Mouse (Mus musculus): ENCODE measurements around the gene Olfr308. TPM values are rescaled to one million over a fixed set of nuclear protein-coding genes. Genes with fewer than 3 reads are reported as not detected.
"Not testable (repeated sequence)": the region's sequence is repeated elsewhere in the genome, so short reads cannot be mapped to it uniquely, and the experiment has no call there.

The Olfr308 gene
- not detected for polyA plus RNA-seq (2012; fragmentation: generic; extraction: Trizol)

DNA sequence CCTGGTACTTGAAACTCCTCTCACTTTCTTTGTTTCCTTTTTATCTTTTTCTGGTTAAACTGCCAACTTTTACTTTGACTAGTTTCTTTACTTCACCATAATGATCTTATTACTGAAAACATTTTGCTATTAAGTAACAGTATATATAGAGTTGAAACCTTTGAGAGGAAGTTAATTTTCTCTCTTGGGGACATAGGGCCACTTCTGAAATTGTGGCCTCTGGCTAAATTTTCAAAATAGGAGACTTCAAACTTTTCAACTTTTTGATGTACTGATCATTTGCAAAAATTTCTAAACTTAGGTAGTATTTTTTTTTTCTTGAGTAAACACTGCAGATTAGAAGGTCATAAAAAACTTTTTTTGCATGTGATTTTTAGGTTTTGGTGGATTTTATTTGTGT lies at the start of gene Olfr308:
TSS of gene Olfr308 (minus strand) at position 101 of the 400 bp plus-strand sequence.
- Histone ChIP-seq H3K36me3 (ENCODE audit: control insufficient read depth, insufficient read depth) (no peaks in the 10 kb centered on the region), H3K79me2 (ENCODE audit: control insufficient read depth, insufficient read depth) (no peaks in the 10 kb centered on the region), H3K4me3 (no peak within 1 kb of the TSS), H3ac (ENCODE audit: control insufficient read depth, insufficient read length) (no peak within 1 kb of the TSS), H3K4me2 (ENCODE audit: low read depth) (no peak within 1 kb of the TSS), H3K27me3 (ENCODE audit: control insufficient read depth, insufficient read depth, insufficient read length) (no peaks in the 10 kb centered on the region)
- no peak for TF ChIP-seq POLR2AphosphoS2 (IDR thresholded peaks at IDR 0.05; ENCODE audit: insufficient read length, low read depth)

DNA sequence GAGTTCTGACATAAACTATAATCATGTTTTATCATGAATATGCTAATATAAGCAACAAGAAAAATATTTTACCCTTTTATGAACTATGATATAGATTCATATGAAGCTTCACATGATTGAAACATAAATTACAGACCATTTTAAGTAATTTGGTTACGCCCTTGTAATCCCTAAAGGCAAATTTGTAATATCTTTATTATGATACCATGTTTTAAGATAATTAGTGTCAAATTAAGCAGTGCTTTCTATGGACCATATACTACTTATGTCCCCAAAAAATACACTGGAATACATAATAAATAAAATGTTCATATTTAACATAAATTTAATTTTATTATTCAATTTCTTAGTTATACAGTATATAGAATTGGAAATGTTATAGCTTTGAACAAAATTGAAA lies 41.4 kb upstream of the Olfr308 start, which contains the start of gene Olfr305:
TSS of gene Olfr305 (minus strand) at position 101 of the 400 bp plus-strand sequence.
- Histone ChIP-seq H3K36me3 (ENCODE audit: control insufficient read depth, insufficient read depth) (no peaks in the 10 kb centered on the region), H3ac (ENCODE audit: control insufficient read depth, insufficient read length) (no peak within 1 kb of the TSS), H3K4me2 (ENCODE audit: low read depth) (no peak within 1 kb of the TSS), H3K4me3 (no peak within 1 kb of the TSS), H3K27me3 (ENCODE audit: control insufficient read depth, insufficient read depth, insufficient read length) (no peaks in the 10 kb centered on the region), H3K79me2 (ENCODE audit: control insufficient read depth, insufficient read depth) (no peaks in the 10 kb centered on the region)
- TF ChIP-seq POLR2AphosphoS2 (IDR thresholded peaks at IDR 0.05; ENCODE audit: insufficient read length, low read depth), result no peak
- no peak for TF ChIP-seq TCF12 (IDR thresholded peaks at IDR 0.05; ENCODE audit: insufficient read depth, poor library complexity, severe bottlenecking)
- no peak for TF ChIP-seq USF1 (IDR thresholded peaks at IDR 0.05; ENCODE audit: low read depth)
- TF ChIP-seq MYOD1 (IDR thresholded peaks at IDR 0.05; ENCODE audit: control insufficient read depth in 1 of 3, insufficient read length in 2 of 3, low read depth in 2 of 3), result no peak
- TF ChIP-seq POLR2A (IDR thresholded peaks at IDR 0.05; ENCODE audit: insufficient read length, low read depth), result no peak
- no peak for TF ChIP-seq SRF (IDR thresholded peaks at IDR 0.05; ENCODE audit: control insufficient read depth, insufficient read length, low read depth)
- TF ChIP-seq CEBPB (IDR thresholded peaks at IDR 0.05; ENCODE audit: insufficient read depth, poor library complexity, severe bottlenecking), result no peak
- TF ChIP-seq MYOG (IDR thresholded peaks at IDR 0.05; ENCODE audit: control insufficient read depth in 1 of 3, insufficient read depth in 1 of 3, insufficient read length in 2 of 3, low read depth in 2 of 3), result no peak
- TF ChIP-seq MAX (IDR thresholded peaks at IDR 0.05; ENCODE audit: low read depth), result no peak
- TF ChIP-seq E2F4 (IDR thresholded peaks at IDR 0.05; ENCODE audit: insufficient read depth), result no peak
- no peak for TF ChIP-seq REST (IDR thresholded peaks at IDR 0.05; ENCODE audit: insufficient read depth, insufficient read length)
- no peak for TF ChIP-seq TCF3 (IDR thresholded peaks at IDR 0.05; ENCODE audit: insufficient read length, low read depth)

GRCm38 (mm10) chr7:86346296-86346695 lies 20.9 kb upstream of the Olfr308 start:
- not testable (repeated sequence) for H3K79me2 ChIP-seq (ENCODE audit: control insufficient read depth, insufficient read depth)

DNA sequence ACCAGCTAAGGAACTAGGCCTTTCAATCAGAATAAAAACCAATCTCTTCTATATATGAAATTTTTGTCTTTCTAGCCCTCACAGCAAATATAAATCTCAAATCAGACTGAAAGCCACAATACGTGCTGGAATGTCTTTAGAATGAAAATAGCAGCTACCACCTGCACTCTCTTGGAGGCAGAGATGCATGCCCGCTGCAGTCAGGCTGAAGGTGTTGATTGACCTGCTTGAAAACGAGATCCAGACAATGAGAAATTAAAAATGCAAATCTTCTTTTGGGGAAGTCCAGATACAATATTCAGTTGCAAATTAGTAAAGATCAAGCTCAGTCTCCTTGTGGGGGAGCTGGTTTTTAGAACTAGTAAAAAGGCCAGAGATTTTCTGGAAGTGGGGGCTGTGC lies 18.8 kb upstream of the Olfr308 start:
- Histone ChIP-seq H3K36me3 (ENCODE audit: control insufficient read depth, insufficient read depth) (no peaks in the 10 kb centered on the region), H3K4me3 (no peak overlapping the region), H3K79me2 (ENCODE audit: control insufficient read depth, insufficient read depth) (no peaks in the 10 kb centered on the region), H3K4me2 (ENCODE audit: low read depth) (no peak overlapping the region), H3ac (ENCODE audit: control insufficient read depth, insufficient read length) (no peak overlapping the region), H3K27me3 (ENCODE audit: control insufficient read depth, insufficient read depth, insufficient read length) (no peaks in the 10 kb centered on the region)
- TF ChIP-seq CEBPB (IDR thresholded peaks at IDR 0.05; ENCODE audit: insufficient read depth, poor library complexity, severe bottlenecking) (no peak), REST (IDR thresholded peaks at IDR 0.05; ENCODE audit: insufficient read depth, insufficient read length) (no peak), TCF3 (IDR thresholded peaks at IDR 0.05; ENCODE audit: insufficient read length, low read depth) (no peak)

More at GRCm38 (mm10) chr7:86346296-86346695, 20.9 kb upstream of the Olfr308 start:
- H3K4me3 ChIP-seq; H3K27me3 ChIP-seq (ENCODE audit: control insufficient read depth, insufficient read depth, insufficient read length); H3ac ChIP-seq (ENCODE audit: control insufficient read depth, insufficient read length); H3K4me2 ChIP-seq (ENCODE audit: low read depth); H3K36me3 ChIP-seq (ENCODE audit: control insufficient read depth, insufficient read depth): not testable (repeated sequence)

DNA sequence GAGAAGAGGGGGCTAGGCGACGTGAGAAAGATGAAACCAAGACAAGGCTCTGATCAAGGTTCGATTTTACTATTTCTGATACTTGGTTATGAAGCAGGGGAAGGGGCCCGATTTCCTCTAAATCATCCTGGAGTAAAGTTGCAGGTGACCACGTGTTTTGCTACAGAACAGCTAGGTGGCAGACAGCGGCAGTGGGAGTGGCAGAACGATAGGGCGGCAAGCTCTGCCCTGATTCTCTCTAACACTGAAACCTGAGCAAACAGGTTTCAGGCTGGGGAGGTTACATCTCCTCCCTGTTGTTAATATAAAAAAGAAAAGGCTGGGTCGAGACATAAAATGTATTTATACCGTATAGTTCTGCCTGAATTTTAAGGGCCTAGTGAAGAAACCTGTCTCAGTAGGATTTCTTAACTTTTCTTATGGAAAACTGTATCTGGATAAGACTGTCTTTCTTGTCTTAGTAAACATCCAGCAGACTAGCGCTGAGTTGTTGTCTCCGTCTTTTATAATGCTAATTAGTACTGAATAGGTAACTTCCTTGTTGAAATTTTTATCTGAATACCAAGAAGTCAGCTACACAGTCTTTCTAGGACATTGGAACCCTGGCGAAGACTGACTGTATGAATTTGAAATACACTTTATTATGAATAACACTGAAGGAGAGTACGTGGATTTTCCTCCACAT lies 17.6 kb upstream of the Olfr308 start:
- no peak overlapping the region for H3K4me2 ChIP-seq (ENCODE audit: low read depth)
- no peak for TF ChIP-seq REST (IDR thresholded peaks at IDR 0.05; ENCODE audit: insufficient read depth, insufficient read length)
- no peak for TF ChIP-seq CEBPB (IDR thresholded peaks at IDR 0.05; ENCODE audit: insufficient read depth, poor library complexity, severe bottlenecking)
- no peak for TF ChIP-seq TCF12 (IDR thresholded peaks at IDR 0.05; ENCODE audit: insufficient read depth, poor library complexity, severe bottlenecking)
- no peak overlapping the region for H3ac ChIP-seq (ENCODE audit: control insufficient read depth, insufficient read length)
- no peaks in the 10 kb centered on the region for H3K79me2 ChIP-seq (ENCODE audit: control insufficient read depth, insufficient read depth)
- no peaks in the 10 kb centered on the region for H3K36me3 ChIP-seq (ENCODE audit: control insufficient read depth, insufficient read depth)
- H3K27me3 ChIP-seq (ENCODE audit: control insufficient read depth, insufficient read depth, insufficient read length), result no peaks in the 10 kb centered on the region
- no peak overlapping the region for H3K4me3 ChIP-seq

GRCm38 (mm10) chr7:86337486-86337885 lies 12.1 kb upstream of the Olfr308 start, which contains the start of gene Olfr307:
Gene Olfr307 (minus strand): TSS chr7:86337586.
- Histone ChIP-seq H3K4me2 (ENCODE audit: low read depth) (no peak within 1 kb of the TSS), H3K4me3 (no peak within 1 kb of the TSS), H3K79me2 (ENCODE audit: control insufficient read depth, insufficient read depth) (no peaks in the 10 kb centered on the region), H3K27me3 (ENCODE audit: control insufficient read depth, insufficient read depth, insufficient read length) (no peaks in the 10 kb centered on the region), H3K36me3 (ENCODE audit: control insufficient read depth, insufficient read depth) (no peaks in the 10 kb centered on the region), H3ac (ENCODE audit: control insufficient read depth, insufficient read length) (no peak within 1 kb of the TSS)
- no peak for TF ChIP-seq TCF12 (IDR thresholded peaks at IDR 0.05; ENCODE audit: insufficient read depth, poor library complexity, severe bottlenecking)
- no peak for TF ChIP-seq POLR2AphosphoS2 (IDR thresholded peaks at IDR 0.05; ENCODE audit: insufficient read length, low read depth)
- no peak for TF ChIP-seq SRF (IDR thresholded peaks at IDR 0.05; ENCODE audit: control insufficient read depth, insufficient read length, low read depth)
- no peak for TF ChIP-seq MYOD1 (IDR thresholded peaks at IDR 0.05; ENCODE audit: control insufficient read depth in 1 of 3, insufficient read length in 2 of 3, low read depth in 2 of 3)
- no peak for TF ChIP-seq TCF3 (IDR thresholded peaks at IDR 0.05; ENCODE audit: insufficient read length, low read depth)
- TF ChIP-seq E2F4 (IDR thresholded peaks at IDR 0.05; ENCODE audit: insufficient read depth), result no peak
- no peak for TF ChIP-seq MAX (IDR thresholded peaks at IDR 0.05; ENCODE audit: low read depth)
- no peak for TF ChIP-seq USF1 (IDR thresholded peaks at IDR 0.05; ENCODE audit: low read depth)
- TF ChIP-seq POLR2A (IDR thresholded peaks at IDR 0.05; ENCODE audit: insufficient read length, low read depth), result no peak
- TF ChIP-seq CEBPB (IDR thresholded peaks at IDR 0.05; ENCODE audit: insufficient read depth, poor library complexity, severe bottlenecking), result no peak
- no peak for TF ChIP-seq MYOG (IDR thresholded peaks at IDR 0.05; ENCODE audit: control insufficient read depth in 1 of 3, insufficient read depth in 1 of 3, insufficient read length in 2 of 3, low read depth in 2 of 3)
- no peak for TF ChIP-seq REST (IDR thresholded peaks at IDR 0.05; ENCODE audit: insufficient read depth, insufficient read length)

All from myocyte (in vitro differentiated cells).